Mouse (Mus musculus) limb, embryonic 14.5 days (tissue): ENCODE results near the gene Rsph1. TPM values are rescaled to one million over a fixed set of nuclear protein-coding genes. Genes with fewer than 3 reads are reported as not detected.

ENCODE experiments used
- ATAC-seq: fragments of 200-750 bp; cut with Nextera tagmentation; 2 replicates; pipeline ENCODE4 v1.8.0; 2017; ENCODE audit warnings: low read depth, moderate number of reproducible peaks, moderate TSS enrichment; ENCODE audit not compliant: low FRiP score
- DNase-seq: peaks from one replicate; pipeline ENCODE4 v3.0.0-alpha.2; 2015; ENCODE audit warnings: low spot score
- H3K27ac ChIP-seq: fragments of 300-500 bp; sonication (generic); replicated peaks from 2 replicates; pipeline ENCODE4 v1.5.1; 2014; ENCODE audit warnings: low read depth, mild to moderate bottlenecking, low read length, moderate library complexity, mixed read lengths
- H3K27me3 ChIP-seq: fragments of 300-500 bp; sonication (generic); 2 replicates; pipeline ENCODE4 v1.6.1; 2014; ENCODE audit warnings: low read length, mixed read lengths; ENCODE audit not compliant: control insufficient read depth, insufficient read depth
- H3K36me3 ChIP-seq: fragments of 300-500 bp; sonication (generic); 2 replicates; pipeline ENCODE4 v1.6.1; 2014; ENCODE audit warnings: mild to moderate bottlenecking, low read length, moderate library complexity, mixed read lengths; ENCODE audit not compliant: control insufficient read depth, insufficient read depth
- H3K4me1 ChIP-seq: fragments of 300-500 bp; sonication (generic); 2 replicates; pipeline ENCODE4 v1.6.1; 2014; ENCODE audit warnings: antibody characterized with exemption, low read length, mixed read lengths; ENCODE audit not compliant: control insufficient read depth, insufficient read depth
- H3K4me2 ChIP-seq: fragments of 300-500 bp; sonication (generic); replicated peaks from 2 replicates; pipeline ENCODE4 v1.6.1; 2014; ENCODE audit warnings: low read depth, mild to moderate bottlenecking, low read length, moderate library complexity; ENCODE audit not compliant: severe bottlenecking
- H3K4me3 ChIP-seq: fragments of 300-500 bp; sonication (generic); replicated peaks from 2 replicates; pipeline ENCODE4 v1.5.1; 2014; ENCODE audit warnings: low read length
- H3K9ac ChIP-seq: fragments of 300-500 bp; sonication (generic); 2 replicates; pipeline ENCODE4 v1.6.1; 2014; ENCODE audit warnings: mild to moderate bottlenecking, low read depth, low read length, moderate library complexity; ENCODE audit not compliant: severe bottlenecking
- H3K9me3 ChIP-seq: fragments of 300-500 bp; sonication (generic); 2 replicates; pipeline ENCODE4 v1.6.1; 2016; ENCODE audit warnings: low read length; ENCODE audit not compliant: control insufficient read depth
- POLR2A ChIP-seq: fragments of 200-500 bp; IDR thresholded peaks from 2 replicates; pipeline ENCODE4 v1.8.0; 2012; ENCODE audit warnings: inconsistent platforms, mild to moderate bottlenecking, moderate library complexity, borderline replicate concordance; ENCODE audit not compliant: insufficient read depth, insufficient read length; ENCODE audit errors: extremely low read depth
- WGBS: fragments of 180-500 bp; shearing (Covaris S2); extraction: QIAGEN DNeasy Blood & Tissue Kit; methylation state at CpG from one replicate; pipeline ENCODE4 v1.1.7; 2014; 5-methylcytosine and 5-hydroxymethylcytosine counted together
- polyA plus RNA-seq, 2 experiments: library from polyadenylated mRNA; depleted of rRNA in 1 of 2; stranded (reverse) in 1 of 2; unstranded in 1 of 2; fragments of >200 nt; fragmentation: Nextera tagmentation in 1 of 2; extraction: Ambion mirVana in 1 of 2; gene quantifications; 2 replicates each; pipeline versions ENCODE4 v1.2.1 to v1.2.3; 2012 to 2014

Rsph1 gene
- polyA plus RNA-seq, 2 experiments = 0.18 to 0.33 TPM

DNA sequence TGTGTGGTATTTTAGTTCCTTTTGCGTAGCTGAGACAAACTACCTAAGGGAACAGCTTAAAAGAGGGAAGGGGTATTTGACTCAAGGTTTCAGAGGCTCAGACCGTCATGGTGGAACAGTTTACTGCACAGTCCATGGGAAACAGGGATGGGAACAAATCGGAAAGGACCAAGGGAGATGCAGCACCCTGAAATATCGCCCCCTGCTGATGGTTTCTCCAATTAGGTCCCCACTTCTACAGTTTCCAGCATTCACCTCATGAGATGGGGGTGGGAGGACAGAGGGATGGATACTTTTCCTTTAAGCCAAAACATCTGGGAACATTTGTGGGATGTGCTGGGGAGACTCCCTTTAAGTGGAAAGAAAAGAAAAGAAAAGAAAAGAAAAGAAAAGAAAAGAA, 17.4 kb downstream of the Rsph1 start:
- TF ChIP-seq POLR2A = no peak
- Histone ChIP-seq H3K27ac (no peak overlapping the region), H3K9ac (no peak overlapping the region), H3K4me1 (no peaks in the 10 kb centered on the region), H3K4me3 (no peak overlapping the region), H3K9me3 (no peaks in the 10 kb centered on the region), H3K27me3 (no peaks in the 10 kb centered on the region), H3K36me3 (no peaks in the 10 kb centered on the region), H3K4me2 (no peak overlapping the region)
- no peak for ATAC-seq
- no peak for DNase-seq
- 71% methylated on average over 4 of the region's 4 CpGs for WGBS

DNA sequence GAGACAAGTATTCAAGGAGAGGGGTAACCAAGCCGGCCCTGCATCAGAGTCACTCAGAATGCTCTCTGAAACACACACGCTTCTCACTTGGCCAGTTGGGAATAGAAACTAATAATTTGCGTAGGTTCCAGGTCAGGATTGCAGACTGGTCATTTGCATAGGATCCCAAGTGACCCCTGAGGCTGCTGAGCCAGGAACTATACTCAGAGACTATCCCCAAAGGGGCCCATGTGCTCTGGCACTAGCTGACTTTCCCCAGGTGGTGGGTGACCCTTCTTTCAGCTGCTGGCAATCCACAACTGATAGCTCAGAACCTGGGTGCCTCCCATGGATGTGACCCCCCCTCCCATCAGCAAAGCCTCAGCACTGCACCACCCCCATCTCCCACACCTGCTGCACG, 18.0 kb downstream of the Rsph1 start:
- 70% methylated on average over 4 of the region's 4 CpGs for WGBS
- no peak overlapping the region for H3K27ac ChIP-seq
- no peaks in the 10 kb centered on the region for H3K27me3 ChIP-seq
- ATAC-seq (no peak), DNase-seq (no peak)
- H3K4me3 ChIP-seq = no peak overlapping the region
- TF ChIP-seq POLR2A = no peak
- 0 out of 2 replicates have a peak, but pooled peaks cover 2% of the 10 kb centered on the region for H3K4me1 ChIP-seq
- no peaks in the 10 kb centered on the region for H3K9me3 ChIP-seq
- H3K36me3 ChIP-seq = no peaks in the 10 kb centered on the region
- no peak overlapping the region for H3K9ac ChIP-seq
- no peak overlapping the region for H3K4me2 ChIP-seq

DNA sequence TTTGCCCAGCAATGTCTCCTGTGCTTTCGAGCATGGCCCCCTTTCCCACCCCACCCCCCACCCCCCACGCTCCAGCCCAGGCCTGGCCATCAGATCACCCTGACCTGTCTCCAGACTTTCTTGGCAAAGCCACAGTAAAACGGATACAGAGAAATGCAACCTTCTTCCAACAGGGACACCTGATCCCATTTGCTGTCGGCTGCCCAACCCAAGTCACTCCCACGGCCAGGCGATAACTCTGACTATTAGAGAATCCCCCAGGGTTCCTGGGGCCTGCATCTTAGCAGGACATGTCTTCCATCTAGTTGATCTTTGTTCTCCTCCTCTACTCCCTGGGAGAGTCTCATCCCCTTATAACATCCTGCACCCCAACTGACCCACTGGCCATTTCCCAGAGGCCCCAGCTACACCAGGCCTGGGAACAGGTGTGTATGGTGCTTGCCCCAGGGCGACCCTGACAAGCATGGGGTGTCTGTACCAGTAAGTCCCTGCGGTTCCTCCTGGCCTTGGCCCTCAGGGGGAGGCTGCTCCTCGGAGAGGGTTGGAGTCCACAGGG, 18.8 kb downstream of the Rsph1 start:
- Histone ChIP-seq H3K9ac (no peak overlapping the region), H3K9me3 (no peaks in the 10 kb centered on the region), H3K27ac (no peak overlapping the region), H3K27me3 (no peaks in the 10 kb centered on the region), H3K4me3 (no peak overlapping the region), H3K4me2 (no peak overlapping the region), H3K4me1 (0 out of 2 replicates have a peak, but pooled peaks cover 2% of the 10 kb centered on the region), H3K36me3 (no peaks in the 10 kb centered on the region)
- DNase-seq = no peak
- ATAC-seq = no peak
- TF ChIP-seq POLR2A = no peak
- 71% methylated on average over 9 of the region's 9 CpGs for WGBS

- Histone ChIP-seq H3K4me2 (no peak overlapping the region), H3K9me3 (no peaks in the 10 kb centered on the region), H3K4me3 (no peak overlapping the region), H3K4me1 (0 out of 2 replicates have a peak, but pooled peaks cover 2% of the 10 kb centered on the region), H3K27ac (no peak overlapping the region), H3K9ac (no peak overlapping the region), H3K36me3 (no peaks in the 10 kb centered on the region), H3K27me3 (no peaks in the 10 kb centered on the region)
- no peak for TF ChIP-seq POLR2A
- 91% methylated on average over 12 of the region's 12 CpGs for WGBS
- ATAC-seq (no peak), DNase-seq (no peak)
Observed at GRCm38 (mm10) chr17:31257898-31258297, 19.3 kb downstream of the Rsph1 start.

- Histone ChIP-seq H3K27me3 (no peaks in the 10 kb centered on the region), H3K27ac (no peak overlapping the region), H3K9me3 (no peaks in the 10 kb centered on the region), H3K36me3 (no peaks in the 10 kb centered on the region), H3K4me1 (0 out of 2 replicates have a peak, but pooled peaks cover 2% of the 10 kb centered on the region), H3K4me2 (no peak overlapping the region), H3K9ac (no peak overlapping the region), H3K4me3 (no peak overlapping the region)
- WGBS = 82% methylated on average over 1 of the region's 1 CpGs
- TF ChIP-seq POLR2A = no peak
- DNase-seq (no peak), ATAC-seq (no peak; the same call in 1 of the 2 replicates)
Observed at GRCm38 (mm10) chr17:31257149-31257548, 20.0 kb downstream of the Rsph1 start.
